Mouse (Mus musculus) bone marrow, adult 2 months (tissue): ENCODE measurements around the gene Cryba4. TPM values are rescaled to one million over a fixed set of nuclear protein-coding genes. Genes with fewer than 3 reads are reported as not detected.

Experiments used
- H3K27ac ChIP-seq: fragments of 200-500 bp; 2 replicates; pipeline ENCODE4 v1.5.1; 2012; ENCODE audit warnings: low read depth, mild to moderate bottlenecking, control low read depth, inconsistent platforms, low read length; ENCODE audit not compliant: control insufficient read depth, poor library complexity, insufficient read depth
- H3K4me1 ChIP-seq: fragments of 200-500 bp; 2 replicates; pipeline ENCODE4 v1.6.1; 2011; ENCODE audit warnings: low read length; ENCODE audit not compliant: control insufficient read depth, insufficient read depth
- H3K4me3 ChIP-seq: fragments of 200-500 bp; replicated peaks from 2 replicates; pipeline ENCODE3; 2011; ENCODE audit warnings: mild to moderate bottlenecking, low read depth, low read length, control low read depth; ENCODE audit not compliant: control insufficient read depth
- CTCF ChIP-seq: fragments of 200-500 bp; IDR thresholded peaks from 2 replicates; pipeline ENCODE4 v1.5.1; 2011; ENCODE audit warnings: low read length, control low read depth; ENCODE audit not compliant: control insufficient read depth, insufficient read depth
- POLR2A ChIP-seq: fragments of 200-500 bp; IDR thresholded peaks from 2 replicates; pipeline ENCODE4 v1.6.1; 2011; ENCODE audit warnings: low read depth, mild to moderate bottlenecking, control low read depth, low read length, borderline replicate concordance; ENCODE audit not compliant: control insufficient read depth
- WGBS: fragments of 180-500 bp; shearing (Covaris S2); methylation state at CpG from one replicate; pipeline ENCODE4 v1.1.7; 2018; 5-methylcytosine and 5-hydroxymethylcytosine counted together
- polyA plus RNA-seq: library from polyadenylated mRNA; stranded (reverse); fragments of >200 nt; gene quantifications from 2 replicates; pipeline ENCODE4 v1.2.4, GENCODE M21; 2011; ENCODE audit warnings: low replicate concordance; ENCODE audit not compliant: missing spikeins, insufficient read depth, insufficient read length

Gene Cryba4
- polyA plus RNA-seq, 1 experiment = 3.4 TPM

DNA sequence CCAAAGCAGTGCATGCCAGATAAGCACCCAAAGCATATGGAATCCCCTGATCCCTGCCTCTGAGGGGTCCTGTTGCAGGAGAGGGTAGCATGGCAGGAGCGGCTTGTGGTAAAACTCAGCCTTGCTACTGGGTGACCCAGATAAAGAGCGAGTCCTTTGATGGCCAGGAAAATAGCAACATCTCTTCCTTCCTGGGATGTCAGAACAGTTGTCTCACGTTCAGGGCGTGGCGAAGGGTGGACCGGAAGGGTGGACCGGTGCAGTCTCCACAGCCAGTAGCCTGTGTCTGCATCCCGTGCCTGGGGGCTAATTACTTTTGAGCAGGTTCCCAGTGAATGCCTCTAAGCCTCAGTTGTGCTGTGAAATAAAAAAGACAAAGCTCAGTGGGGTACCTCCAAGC lies 851 bp upstream of the Cryba4 start:
- no peak; the same call in 1 of the 2 replicates for TF ChIP-seq POLR2A
- no peak for TF ChIP-seq CTCF
- H3K27ac ChIP-seq = peak overlapping the region; percentile 66
- H3K4me1 ChIP-seq = peaks cover 22% of the 10 kb centered on the region
- WGBS = 32% methylated on average over 8 of the region's 8 CpGs
- H3K4me3 ChIP-seq = no peak overlapping the region

DNA sequence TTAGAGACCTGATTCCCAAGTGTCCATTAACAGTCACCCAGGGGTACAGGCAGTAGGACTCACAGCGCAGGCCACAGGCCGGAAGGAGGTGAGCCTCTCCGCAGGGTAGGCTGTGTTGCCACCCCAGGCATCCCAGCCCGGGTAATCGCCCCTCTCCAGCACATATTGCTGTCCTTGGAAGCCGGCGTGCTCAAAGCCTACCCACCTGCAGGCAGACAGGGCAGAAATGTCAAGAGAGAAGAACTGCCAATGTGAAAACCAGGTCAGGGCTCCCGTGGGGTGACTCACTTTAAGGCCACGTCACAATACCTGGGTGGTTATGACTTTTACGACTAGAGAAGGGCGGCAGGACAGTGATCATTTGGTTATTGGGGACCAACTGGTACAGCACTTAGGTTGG lies 3.2 kb downstream of the Cryba4 start:
- peaks cover 21% of the 10 kb centered on the region for H3K4me1 ChIP-seq
- H3K4me3 ChIP-seq = no peak overlapping the region
- TF ChIP-seq CTCF (no peak), POLR2A (no peak)
- 89% methylated on average over 11 of the region's 11 CpGs for WGBS
- H3K27ac ChIP-seq = no peak overlapping the region

GRCm38 (mm10) chr5:112247399-112247798 lies 4.9 kb downstream of the Cryba4 start:
- Histone ChIP-seq H3K27ac (no peak overlapping the region), H3K4me1 (peaks cover 15% of the 10 kb centered on the region), H3K4me3 (no peak overlapping the region)
- TF ChIP-seq POLR2A (no peak), CTCF (no peak)
- WGBS = 83% methylated on average over 8 of the region's 8 CpGs

- WGBS = 75% methylated on average over 8 of the region's 8 CpGs
- Histone ChIP-seq H3K4me3 (no peak overlapping the region), H3K4me1 (peaks cover 3% of the 10 kb centered on the region; the same call in 1 of the 2 replicates), H3K27ac (no peak overlapping the region)
- TF ChIP-seq POLR2A (no peak), CTCF (no peak)
Measured at GRCm38 (mm10) chr5:112244890-112245615, 7.3 kb downstream of the Cryba4 start.

DNA sequence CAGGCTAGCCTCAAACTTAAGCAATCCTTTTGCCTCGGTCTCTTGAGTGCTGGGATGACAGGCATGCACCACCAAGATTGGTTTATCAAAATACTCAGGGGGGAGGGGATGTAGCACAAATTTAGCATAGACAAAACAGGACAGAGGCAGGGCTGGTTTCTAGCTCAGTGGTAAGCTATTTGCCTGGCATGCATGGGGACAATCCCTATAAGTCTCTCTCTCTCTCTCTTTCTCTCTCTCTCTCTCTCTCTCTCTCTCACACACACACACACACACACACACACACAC lies 8.1 kb downstream of the Cryba4 start:
- Histone ChIP-seq H3K4me3 (no peak overlapping the region), H3K4me1 (0 out of 2 replicates have a peak, but pooled peaks cover 3% of the 10 kb centered on the region), H3K27ac (no peak overlapping the region)
- TF ChIP-seq POLR2A (no peak), CTCF (no peak)
- 46% methylated on average over 1 of the region's 1 CpGs for WGBS

DNA sequence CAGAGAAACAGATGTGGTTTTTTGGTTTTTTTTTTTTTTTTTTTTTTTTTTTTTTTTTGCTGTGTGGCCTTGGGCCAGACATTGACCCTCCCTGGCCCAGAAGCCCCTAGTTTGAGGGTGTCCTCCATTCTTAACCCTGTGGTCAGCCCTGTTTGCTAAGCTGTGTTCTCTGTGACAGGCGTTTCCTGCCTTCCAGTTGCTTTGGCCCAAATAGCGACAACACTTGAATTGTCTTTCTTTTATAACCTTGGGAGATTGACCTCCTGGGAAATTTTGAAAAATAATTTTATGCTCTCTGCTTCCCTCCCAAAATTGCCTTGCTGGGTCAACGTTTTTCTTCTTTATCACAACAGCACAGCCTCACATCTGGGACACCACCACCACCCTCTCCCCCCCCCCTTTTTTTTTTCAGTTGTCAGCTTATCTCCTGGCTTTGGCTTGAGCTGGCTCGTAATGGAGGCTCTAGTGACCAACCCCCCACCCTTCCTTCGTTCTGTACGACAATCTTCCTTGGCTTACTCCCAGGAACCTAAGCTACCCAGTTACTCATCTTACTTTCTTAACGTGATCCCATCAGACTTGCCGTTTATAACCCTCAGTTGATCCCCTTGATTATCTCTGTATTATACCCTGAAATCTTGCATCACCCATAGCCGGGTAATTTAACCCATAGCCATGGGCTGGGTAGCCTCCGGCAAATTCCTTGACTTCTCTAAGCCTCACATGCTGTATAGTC lies 8.6 kb downstream of the Cryba4 start:
- H3K27ac ChIP-seq = no peak overlapping the region
- no peak for TF ChIP-seq CTCF
- no peak for TF ChIP-seq POLR2A
- H3K4me1 ChIP-seq = 0 out of 2 replicates have a peak, but pooled peaks cover 3% of the 10 kb centered on the region
- no peak overlapping the region for H3K4me3 ChIP-seq
- WGBS = 63% methylated on average over 10 of the region's 10 CpGs

DNA sequence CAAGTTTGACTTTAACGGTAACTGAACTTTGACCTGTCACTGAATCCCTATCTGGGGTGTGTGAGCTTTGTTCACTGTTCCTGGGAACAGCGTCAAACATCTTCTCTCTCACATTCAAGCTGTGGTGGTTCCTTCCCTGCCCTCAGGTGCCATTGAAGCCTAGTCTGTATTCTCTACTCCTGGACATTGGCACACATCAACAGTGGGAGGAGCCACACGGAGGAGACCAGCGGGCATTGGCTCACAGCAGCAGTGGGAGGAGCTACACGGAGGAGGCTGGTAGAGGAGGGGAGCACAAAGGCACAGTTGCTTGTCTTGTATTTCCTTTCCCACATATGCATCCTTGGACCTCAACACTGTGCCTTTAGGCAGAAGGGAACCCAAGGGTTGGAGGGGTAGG lies 9.3 kb downstream of the Cryba4 start:
- H3K27ac ChIP-seq = peak overlapping the region; percentile 31
- H3K4me1 ChIP-seq = 0 out of 2 replicates have a peak, but pooled peaks cover 3% of the 10 kb centered on the region

GRCm38 (mm10) chr5:112242361-112242778 lies 9.9 kb downstream of the Cryba4 start:
- WGBS = 5% methylated on average over 5 of the region's 5 CpGs
- peak overlapping the region; percentile 31 for H3K27ac ChIP-seq
- TF ChIP-seq CTCF (no peak), POLR2A (no peak)
- H3K4me1 ChIP-seq = 0 out of 2 replicates have a peak, but pooled peaks cover 3% of the 10 kb centered on the region
- no peak overlapping the region for H3K4me3 ChIP-seq

More for the DNA sequence above, 9.3 kb downstream of the Cryba4 start:
- TF ChIP-seq CTCF (no peak), POLR2A (no peak)
- H3K4me3 ChIP-seq = no peak overlapping the region
- 70% methylated on average over 5 of the region's 5 CpGs for WGBS
